In the genomic region with DNA sequence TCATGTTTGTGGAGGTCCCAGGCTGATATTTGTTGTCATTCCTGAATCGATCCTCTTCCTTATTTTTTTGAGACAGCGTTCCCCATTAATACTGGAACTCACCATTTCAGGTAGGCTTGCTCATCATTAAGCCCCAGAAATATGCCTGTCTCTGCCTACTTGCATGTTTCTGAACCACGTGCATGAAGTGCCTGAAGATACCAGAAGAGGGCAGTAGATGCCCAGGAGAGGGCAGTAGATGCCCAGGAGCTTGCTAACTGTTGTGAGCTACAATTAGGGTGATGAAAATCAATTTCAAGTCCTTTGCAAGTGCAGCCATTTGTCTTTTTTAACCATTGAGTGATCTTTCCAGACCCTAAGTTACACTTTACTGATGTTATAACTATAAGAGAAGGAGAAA, we compare ENCODE assay signal across 10 mouse cellular contexts.
A peak's percentile ranks its signal among the peaks of the same experiment; 100 is the strongest.
DNase-seq lines count a peak whose midpoint lies in the region; ATAC-seq and TF ChIP-seq lines count a peak whose summit lies in the region.
"Had no signal": no experiment of that assay in that cellular context is flagged by ENCODE, and none has a peak within 500 bp of the region (broad histone marks: within the 10 kb centered on the region; RNA-seq: fewer than 3 reads in every experiment).

No protein-coding gene starts in this region.

- no peak for DNase-seq in forebrain, postnatal 0 days
- DNase-seq in lung, postnatal 0 days (ENCODE audit: low spot score) = no peak
- no peak for DNase-seq in lung, postnatal 10 days
- peak; percentile 39 for DNase-seq in brain, adult 2 months (ENCODE audit: low read depth, low spot score)
- peak; percentile 25 for DNase-seq in retina, embryonic 14.5 days (ENCODE audit: low spot score)
- DNase-seq in ovary, postnatal 14 days (ENCODE audit: low spot score) = no peak
- no peak for DNase-seq in Muller cell, postnatal 12 days (ENCODE audit: inconsistent ontology term)
- DNase-seq: lung, postnatal 4 days had no signal

- no peak for TF ChIP-seq EP300 in lung, postnatal 0 days (IDR thresholded peaks at IDR 0.05)

- no peak overlapping the region for H3K27ac ChIP-seq in forebrain, postnatal 0 days (ENCODE audit: low read depth, low read length)
- no peak overlapping the region for H3K27ac ChIP-seq in forebrain, embryonic 12.5 days
- H3K27ac ChIP-seq in lung, postnatal 0 days (ENCODE audit: low read length) = no peak overlapping the region
- H3K27ac ChIP-seq: embryonic facial prominence, embryonic 13.5 days had no signal

- ATAC-seq in forebrain, postnatal 0 days = no peak
- no peak for ATAC-seq in forebrain, embryonic 12.5 days (ENCODE audit: low FRiP score)
- no peak for ATAC-seq in lung, postnatal 0 days

- H3K4me2 ChIP-seq in forebrain, postnatal 0 days (ENCODE audit: low read depth) = no peak overlapping the region
- H3K4me2 ChIP-seq in forebrain, embryonic 12.5 days = no peak overlapping the region
- H3K4me2 ChIP-seq in lung, postnatal 0 days (replicated peaks; ENCODE audit: low read depth, low read length) = no peak overlapping the region
- H3K4me2 ChIP-seq: embryonic facial prominence, embryonic 13.5 days had no signal

- H3K9ac ChIP-seq in forebrain, postnatal 0 days = no peak overlapping the region
- H3K9ac ChIP-seq in forebrain, embryonic 12.5 days = no peak overlapping the region
- H3K9ac ChIP-seq in lung, postnatal 0 days (replicated peaks; ENCODE audit: low read depth) = no peak overlapping the region
- H3K9ac ChIP-seq: embryonic facial prominence, embryonic 13.5 days had no signal

- TF ChIP-seq CTCF in forebrain, postnatal 0 days (IDR thresholded peaks at IDR 0.05; ENCODE audit: low read depth) = peak; percentile 55
- peak; percentile 43 for TF ChIP-seq CTCF in lung, postnatal 0 days (IDR thresholded peaks at IDR 0.05)

- 71% methylated on average over 3 of the region's 3 CpGs for WGBS in forebrain, postnatal 0 days
- 80% methylated on average over 3 of the region's 3 CpGs for WGBS in forebrain, embryonic 12.5 days
- WGBS in lung, postnatal 0 days = 69% methylated on average over 3 of the region's 3 CpGs

- H3K4me1 ChIP-seq in forebrain, postnatal 0 days (ENCODE audit: insufficient read depth) = no peaks in the 10 kb centered on the region
- no peaks in the 10 kb centered on the region for H3K4me1 ChIP-seq in forebrain, embryonic 12.5 days
- H3K4me1 ChIP-seq in lung, postnatal 0 days (ENCODE audit: insufficient read depth, low read depth, low read length) = no peaks in the 10 kb centered on the region
- H3K4me1 ChIP-seq: embryonic facial prominence, embryonic 13.5 days had no signal

- H3K36me3 ChIP-seq in forebrain, postnatal 0 days (ENCODE audit: insufficient read depth) = no peaks in the 10 kb centered on the region
- H3K36me3 ChIP-seq in forebrain, embryonic 12.5 days (replicated peaks) = no peaks in the 10 kb centered on the region
- H3K36me3 ChIP-seq in lung, postnatal 0 days (ENCODE audit: insufficient read depth, low read length) = no peaks in the 10 kb centered on the region
- H3K36me3 ChIP-seq: embryonic facial prominence, embryonic 13.5 days had no signal

- no peaks in the 10 kb centered on the region for H3K27me3 ChIP-seq in forebrain, postnatal 0 days (ENCODE audit: insufficient read depth, low read length)
- no peaks in the 10 kb centered on the region for H3K27me3 ChIP-seq in forebrain, embryonic 12.5 days
- no peaks in the 10 kb centered on the region for H3K27me3 ChIP-seq in lung, postnatal 0 days (replicated peaks; ENCODE audit: insufficient read depth, low read length)
- H3K27me3 ChIP-seq: embryonic facial prominence, embryonic 13.5 days had no signal

- no peaks in the 10 kb centered on the region for H3K9me3 ChIP-seq in forebrain, postnatal 0 days (ENCODE audit: low read length)
- no peaks in the 10 kb centered on the region for H3K9me3 ChIP-seq in forebrain, embryonic 12.5 days
- H3K9me3 ChIP-seq in lung, postnatal 0 days (ENCODE audit: low read length) = no peaks in the 10 kb centered on the region
- H3K9me3 ChIP-seq: embryonic facial prominence, embryonic 13.5 days had no signal

- H3K4me3 ChIP-seq in forebrain, postnatal 0 days (ENCODE audit: low read depth, low read length) = no peak overlapping the region
- H3K4me3 ChIP-seq in forebrain, embryonic 12.5 days (replicated peaks) = no peak overlapping the region
- no peak overlapping the region for H3K4me3 ChIP-seq in lung, postnatal 0 days (ENCODE audit: low read depth, low read length)
- H3K4me3 ChIP-seq: embryonic facial prominence, embryonic 13.5 days had no signal

Comparison
In these comparisons a context has a peak if more than half of its experiments do, and no peak if none do; other contexts are left out.
1. DNase-seq: peak in brain, adult 2 months (single experiment) and retina, embryonic 14.5 days (single experiment); none in forebrain, postnatal 0 days (single experiment), lung, postnatal 0 days (single experiment), lung, postnatal 10 days (single experiment), ovary, postnatal 14 days (single experiment) and Muller cell, postnatal 12 days (single experiment).